Mouse (Mus musculus) hindbrain, embryonic 11.5 days (tissue): ENCODE data around the gene Abcg8. TPM values are rescaled to one million over a fixed set of nuclear protein-coding genes. Genes with fewer than 3 reads are reported as not detected.

Experiments used
- ATAC-seq: fragments of 200-750 bp; cut with Nextera tagmentation; 2 replicates; pipeline ENCODE4 v1.8.0; 2017; ENCODE audit warnings: mild to moderate bottlenecking, moderate TSS enrichment, moderate library complexity; ENCODE audit not compliant: low FRiP score
- DNase-seq: peaks from one replicate; pipeline ENCODE4 v3.0.0-alpha.2; 2015; ENCODE audit warnings: low spot score
- H3K27ac ChIP-seq: fragments of 300-500 bp; sonication (generic); 2 replicates; pipeline ENCODE4 v1.5.1; 2014; ENCODE audit warnings: mild to moderate bottlenecking, low read depth, low read length
- H3K27me3 ChIP-seq: fragments of 300-500 bp; sonication (generic); 2 replicates; pipeline ENCODE4 v1.6.1; 2014; ENCODE audit warnings: mild to moderate bottlenecking, low read length, moderate library complexity, mixed read lengths; ENCODE audit not compliant: control insufficient read depth, insufficient read depth
- H3K36me3 ChIP-seq: fragments of 300-500 bp; sonication (generic); 2 replicates; pipeline ENCODE4 v1.6.1; 2014; ENCODE audit warnings: mild to moderate bottlenecking, low read length, moderate library complexity, mixed read lengths; ENCODE audit not compliant: control insufficient read depth, insufficient read depth
- H3K4me1 ChIP-seq: fragments of 300-500 bp; sonication (generic); replicated peaks from 2 replicates; pipeline ENCODE4 v1.6.1; 2014; ENCODE audit warnings: low read length, mixed read lengths; ENCODE audit not compliant: control insufficient read depth, insufficient read depth
- H3K4me2 ChIP-seq: fragments of 300-500 bp; sonication (generic); replicated peaks from 2 replicates; pipeline ENCODE4 v1.6.1; 2014; ENCODE audit warnings: mild to moderate bottlenecking, low read depth, low read length
- H3K4me3 ChIP-seq: fragments of 300-500 bp; sonication (generic); 2 replicates; pipeline ENCODE4 v1.5.1; 2014; ENCODE audit warnings: low read depth, low read length
- H3K9ac ChIP-seq: fragments of 300-500 bp; sonication (generic); 2 replicates; pipeline ENCODE4 v1.6.1; 2014; ENCODE audit warnings: low read depth, low read length
- H3K9me3 ChIP-seq: fragments of 300-500 bp; sonication (generic); 2 replicates; pipeline ENCODE4 v1.6.1; 2016; ENCODE audit warnings: low read length; ENCODE audit not compliant: control insufficient read depth
- WGBS: fragments of 180-500 bp; shearing (Covaris S2); extraction: QIAGEN DNeasy Blood & Tissue Kit; methylation state at CpG from one replicate; pipeline ENCODE4 v1.1.7; 2014; 5-methylcytosine and 5-hydroxymethylcytosine counted together
- polyA plus RNA-seq: library from polyadenylated mRNA; unstranded; fragments of >200 nt; fragmentation: Nextera tagmentation; extraction: Ambion mirVana; gene quantifications from 2 replicates; pipeline ENCODE4 v1.2.1, GENCODE M21; 2014

The Abcg8 gene
- polyA plus RNA-seq, 1 experiment from 2014 or later, result 0.42 TPM

GRCm38 (mm10) chr17:84667848-84668247, 8.3 kb upstream of the Abcg8 start:
- Histone ChIP-seq H3K4me2 (no peak overlapping the region), H3K27ac (no peak overlapping the region), H3K36me3 (no peaks in the 10 kb centered on the region), H3K4me3 (no peak overlapping the region), H3K27me3 (no peaks in the 10 kb centered on the region), H3K9me3 (no peaks in the 10 kb centered on the region), H3K9ac (no peak overlapping the region), H3K4me1 (no peaks in the 10 kb centered on the region)
- ATAC-seq (no peak), DNase-seq (no peak)
- 93% methylated on average over 3 of the region's 3 CpGs for WGBS

- no peak overlapping the region for H3K9ac ChIP-seq
- peaks cover 2% of the 10 kb centered on the region; the same call in 1 of the 2 replicates for H3K27me3 ChIP-seq
- DNase-seq, result no peak
- no peak for ATAC-seq
- H3K4me3 ChIP-seq, result no peak overlapping the region
- 79% methylated on average over 16 of the region's 16 CpGs for WGBS
- H3K36me3 ChIP-seq, result no peaks in the 10 kb centered on the region
- H3K27ac ChIP-seq, result no peak overlapping the region
- H3K9me3 ChIP-seq, result no peaks in the 10 kb centered on the region
- H3K4me2 ChIP-seq, result no peak overlapping the region
- no peaks in the 10 kb centered on the region for H3K4me1 ChIP-seq
These were observed 3.4 kb upstream of the Abcg8 start for GRCm38 (mm10) chr17:84672376-84673369.

GRCm38 (mm10) chr17:84674048-84674447, 2.1 kb upstream of the Abcg8 start:
- no peak for ATAC-seq
- no peaks in the 10 kb centered on the region for H3K36me3 ChIP-seq
- H3K4me3 ChIP-seq, result no peak overlapping the region
- H3K27ac ChIP-seq, result no peak overlapping the region
- H3K9me3 ChIP-seq, result no peaks in the 10 kb centered on the region
- no peaks in the 10 kb centered on the region for H3K4me1 ChIP-seq
- peaks cover 2% of the 10 kb centered on the region; the same call in 1 of the 2 replicates for H3K27me3 ChIP-seq
- H3K4me2 ChIP-seq, result no peak overlapping the region
- WGBS, result 40% methylated on average over 7 of the region's 7 CpGs
- no peak for DNase-seq
- H3K9ac ChIP-seq, result no peak overlapping the region

- H3K27me3 ChIP-seq, result peaks cover 2% of the 10 kb centered on the region; the same call in 1 of the 2 replicates
- WGBS, result 76% methylated on average over 4 of the region's 4 CpGs
- H3K4me1 ChIP-seq, result no peaks in the 10 kb centered on the region
- no peak overlapping the region for H3K9ac ChIP-seq
- H3K4me3 ChIP-seq, result no peak overlapping the region
- no peaks in the 10 kb centered on the region for H3K36me3 ChIP-seq
- H3K27ac ChIP-seq, result no peak overlapping the region
- ATAC-seq (no peak), DNase-seq (no peak)
- no peaks in the 10 kb centered on the region for H3K9me3 ChIP-seq
- H3K4me2 ChIP-seq, result no peak overlapping the region
These were observed 898 bp upstream of the Abcg8 start for GRCm38 (mm10) chr17:84675204-84675603.

GRCm38 (mm10) chr17:84677595-84677994, 1.5 kb downstream of the Abcg8 start:
- no peaks in the 10 kb centered on the region for H3K36me3 ChIP-seq
- WGBS, result 91% methylated on average over 11 of the region's 11 CpGs
- H3K4me2 ChIP-seq, result no peak overlapping the region
- DNase-seq (no peak), ATAC-seq (no peak)
- no peaks in the 10 kb centered on the region for H3K9me3 ChIP-seq
- peaks cover 2% of the 10 kb centered on the region; the same call in 1 of the 2 replicates for H3K27me3 ChIP-seq
- no peak overlapping the region for H3K9ac ChIP-seq
- H3K27ac ChIP-seq, result no peak overlapping the region
- H3K4me3 ChIP-seq, result no peak overlapping the region
- H3K4me1 ChIP-seq, result no peaks in the 10 kb centered on the region

- H3K9ac ChIP-seq, result no peak overlapping the region
- WGBS, result 81% methylated on average over 3 of the region's 3 CpGs
- no peaks in the 10 kb centered on the region for H3K27me3 ChIP-seq
- no peaks in the 10 kb centered on the region for H3K36me3 ChIP-seq
- ATAC-seq (no peak), DNase-seq (no peak)
- H3K9me3 ChIP-seq, result no peaks in the 10 kb centered on the region
- H3K27ac ChIP-seq, result no peak overlapping the region
- H3K4me3 ChIP-seq, result no peak overlapping the region
- H3K4me1 ChIP-seq, result no peaks in the 10 kb centered on the region
- no peak overlapping the region for H3K4me2 ChIP-seq
These were observed 5.6 kb downstream of the Abcg8 start for GRCm38 (mm10) chr17:84681670-84682069.

GRCm38 (mm10) chr17:84682734-84683717, 6.9 kb downstream of the Abcg8 start, which contains the start of gene Abcg5:
Abcg5 (minus strand) TSS chr17:84683011.
- H3K9me3 ChIP-seq, result no peaks in the 10 kb centered on the region
- H3K27ac ChIP-seq, result no peak within 1 kb of the TSS
- H3K4me3 ChIP-seq, result no peak within 1 kb of the TSS
- WGBS, result 73% methylated on average over 18 of the region's 18 CpGs
- DNase-seq, result no peak
- no peak for ATAC-seq
- no peak within 1 kb of the TSS for H3K9ac ChIP-seq
- no peak within 1 kb of the TSS for H3K4me2 ChIP-seq
- H3K36me3 ChIP-seq, result no peaks in the 10 kb centered on the region
- no peaks in the 10 kb centered on the region for H3K27me3 ChIP-seq
- H3K4me1 ChIP-seq, result no peaks in the 10 kb centered on the region

GRCm38 (mm10) chr17:84684284-84684683, 8.2 kb downstream of the Abcg8 start:
- no peak for DNase-seq
- H3K4me3 ChIP-seq, result no peak overlapping the region
- no peaks in the 10 kb centered on the region for H3K4me1 ChIP-seq
- H3K9me3 ChIP-seq, result no peaks in the 10 kb centered on the region
- no peak overlapping the region for H3K27ac ChIP-seq
- ATAC-seq, result no peak
- WGBS, result 52% methylated on average over 6 of the region's 6 CpGs
- no peak overlapping the region for H3K9ac ChIP-seq
- H3K4me2 ChIP-seq, result no peak overlapping the region
- H3K27me3 ChIP-seq, result no peaks in the 10 kb centered on the region
- H3K36me3 ChIP-seq, result no peaks in the 10 kb centered on the region
